Mouse (Mus musculus): ENCODE data around the gene Creb3l2. TPM values are rescaled to one million over a fixed set of nuclear protein-coding genes. Genes with fewer than 3 reads are reported as not detected.
A peak's percentile ranks its signal among the peaks of the same experiment; 100 is the strongest.

Gene Creb3l2
- 31.7 and 34.9 TPM in 2 replicates for polyA plus RNA-seq (2015; fragmentation: Nextera tagmentation; extraction: Ambion mirVana)

- Histone ChIP-seq H3K27ac (ENCODE audit: low read length) (peak within 1 kb of the TSS; percentile 95), H3K9me3 (ENCODE audit: low read length) (peaks cover 6% of the 10 kb centered on the region; the same call in 1 of the 2 replicates), H3K4me3 (ENCODE audit: low read length) (peak within 1 kb of the TSS; percentile 95), H3K9ac (replicated peaks; ENCODE audit: low read length) (peak within 1 kb of the TSS; percentile 96), H3K36me3 (ENCODE audit: insufficient read depth, low read length) (no peaks in the 10 kb centered on the region), H3K27me3 (ENCODE audit: insufficient read depth, low read length) (no peaks in the 10 kb centered on the region), H3K4me2 (replicated peaks; ENCODE audit: low read depth, low read length) (peak within 1 kb of the TSS; percentile 91), H3K4me1 (ENCODE audit: insufficient read depth, low read length) (peaks cover 34% of the 10 kb centered on the region)
- WGBS, result under 1% methylated on average over 33 of the region's 33 CpGs
- ATAC-seq (ENCODE audit: low FRiP score, low TSS enrichment), result peak; percentile 99
Observed at GRCm38 (mm10) chr6:37442041-37442667, at the start of gene Creb3l2. Gene Creb3l2 (minus strand): TSS chr6:37442146.

DNA sequence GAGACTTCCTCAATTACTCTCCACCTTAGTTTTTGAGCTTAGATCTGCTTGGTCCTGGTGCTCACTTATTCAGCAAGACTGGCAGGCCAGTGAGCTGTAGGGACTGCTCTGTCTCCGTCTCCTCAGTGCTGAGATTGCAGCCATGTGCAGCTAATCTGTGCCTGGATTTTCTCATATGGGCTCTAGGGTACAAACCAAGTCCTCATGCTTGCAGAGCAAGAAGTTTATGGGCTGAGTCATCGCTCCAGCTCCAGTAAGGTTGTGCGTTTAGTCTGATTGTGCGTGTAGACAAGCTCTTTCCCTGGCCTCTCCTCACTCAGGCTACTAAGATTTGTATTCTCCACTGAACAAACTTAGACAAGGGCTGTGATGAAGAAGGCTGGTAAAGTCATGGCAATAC is 44.6 kb upstream of the Creb3l2 start:
- no peak overlapping the region for H3K9ac ChIP-seq (replicated peaks; ENCODE audit: low read length)
- no peaks in the 10 kb centered on the region for H3K9me3 ChIP-seq (ENCODE audit: low read length)
- no peak overlapping the region for H3K4me3 ChIP-seq (ENCODE audit: low read length)
- no peaks in the 10 kb centered on the region for H3K27me3 ChIP-seq (ENCODE audit: insufficient read depth, low read length)
- no peaks in the 10 kb centered on the region for H3K4me1 ChIP-seq (ENCODE audit: insufficient read depth, low read length)
- no peak overlapping the region for H3K4me2 ChIP-seq (replicated peaks; ENCODE audit: low read depth, low read length)
- 76% methylated on average over 4 of the region's 4 CpGs for WGBS
- H3K27ac ChIP-seq (ENCODE audit: low read length), result no peak overlapping the region
- ATAC-seq (ENCODE audit: low FRiP score, low TSS enrichment), result no peak
- H3K36me3 ChIP-seq (ENCODE audit: insufficient read depth, low read length), result no peaks in the 10 kb centered on the region

DNA sequence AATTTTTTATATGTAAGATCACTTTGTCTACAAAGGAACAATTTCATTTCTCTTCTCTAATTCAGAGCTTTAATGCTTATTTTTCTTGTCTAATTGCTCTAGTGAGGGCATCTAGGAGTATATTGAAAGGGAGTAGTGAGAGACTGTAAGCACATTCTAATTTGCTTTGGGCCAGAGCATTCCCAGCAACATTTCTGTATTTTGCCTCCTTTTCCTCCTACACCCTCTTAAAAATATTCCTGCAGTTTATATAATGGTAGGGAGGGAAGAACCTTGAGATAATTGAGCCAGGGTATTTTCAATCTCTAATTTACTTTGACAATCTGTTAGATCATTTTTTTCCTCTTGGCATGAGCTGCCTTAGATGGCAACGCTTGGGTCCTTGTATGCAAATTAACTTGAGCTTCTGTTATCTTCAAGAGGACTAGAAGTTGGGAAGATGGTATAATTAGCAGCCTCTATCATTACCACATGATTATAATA is 42.7 kb upstream of the Creb3l2 start:
- H3K27ac ChIP-seq (ENCODE audit: low read length), result no peak overlapping the region
- H3K4me1 ChIP-seq (ENCODE audit: insufficient read depth, low read length), result no peaks in the 10 kb centered on the region
- H3K9ac ChIP-seq (replicated peaks; ENCODE audit: low read length), result no peak overlapping the region
- no peaks in the 10 kb centered on the region for H3K9me3 ChIP-seq (ENCODE audit: low read length)
- no peaks in the 10 kb centered on the region for H3K36me3 ChIP-seq (ENCODE audit: insufficient read depth, low read length)
- ATAC-seq (ENCODE audit: low FRiP score, low TSS enrichment), result no peak
- no peak overlapping the region for H3K4me2 ChIP-seq (replicated peaks; ENCODE audit: low read depth, low read length)
- no peaks in the 10 kb centered on the region for H3K27me3 ChIP-seq (ENCODE audit: insufficient read depth, low read length)
- H3K4me3 ChIP-seq (ENCODE audit: low read length), result no peak overlapping the region
- 63% methylated on average over 1 of the region's 1 CpGs for WGBS

GRCm38 (mm10) chr6:37483262-37483661 is 41.3 kb upstream of the Creb3l2 start:
- Histone ChIP-seq H3K9ac (replicated peaks; ENCODE audit: low read length) (no peak overlapping the region), H3K27ac (ENCODE audit: low read length) (no peak overlapping the region), H3K4me3 (ENCODE audit: low read length) (no peak overlapping the region), H3K9me3 (ENCODE audit: low read length) (no peaks in the 10 kb centered on the region), H3K4me2 (replicated peaks; ENCODE audit: low read depth, low read length) (no peak overlapping the region), H3K4me1 (ENCODE audit: insufficient read depth, low read length) (no peaks in the 10 kb centered on the region), H3K36me3 (ENCODE audit: insufficient read depth, low read length) (no peaks in the 10 kb centered on the region), H3K27me3 (ENCODE audit: insufficient read depth, low read length) (no peaks in the 10 kb centered on the region)
- 12% methylated on average over 5 of the region's 5 CpGs for WGBS
- no peak for ATAC-seq (ENCODE audit: low FRiP score, low TSS enrichment)

- H3K9me3 ChIP-seq (ENCODE audit: low read length), result no peaks in the 10 kb centered on the region
- ATAC-seq (ENCODE audit: low FRiP score, low TSS enrichment), result no peak
- H3K27me3 ChIP-seq (ENCODE audit: insufficient read depth, low read length), result no peaks in the 10 kb centered on the region
- no peaks in the 10 kb centered on the region for H3K36me3 ChIP-seq (ENCODE audit: insufficient read depth, low read length)
- no peaks in the 10 kb centered on the region for H3K4me1 ChIP-seq (ENCODE audit: insufficient read depth, low read length)
- H3K4me3 ChIP-seq (ENCODE audit: low read length), result no peak overlapping the region
- H3K4me2 ChIP-seq (replicated peaks; ENCODE audit: low read depth, low read length), result no peak overlapping the region
- WGBS, result 65% methylated on average over 3 of the region's 3 CpGs
- H3K9ac ChIP-seq (replicated peaks; ENCODE audit: low read length), result no peak overlapping the region
- no peak overlapping the region for H3K27ac ChIP-seq (ENCODE audit: low read length)
Observed at GRCm38 (mm10) chr6:37481147-37481546, 39.2 kb upstream of the Creb3l2 start.

DNA sequence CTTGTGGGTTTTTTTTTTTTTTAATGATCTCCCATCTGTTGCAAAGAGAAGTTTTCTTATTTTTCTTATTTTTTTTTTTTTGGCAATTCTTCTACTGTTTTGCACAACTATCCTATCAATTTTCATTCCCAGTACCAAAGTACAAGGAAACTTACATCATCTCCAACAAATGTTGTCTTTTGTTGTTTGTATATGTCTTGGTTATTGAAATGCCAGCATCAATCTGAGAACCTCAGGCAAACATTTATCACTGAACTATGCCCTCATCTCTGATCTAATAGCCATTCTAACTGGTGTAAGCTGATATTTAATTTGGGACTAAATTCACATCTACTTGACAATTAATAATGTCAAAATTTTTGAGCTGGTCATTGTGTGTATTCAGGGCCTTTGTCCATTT is 38.1 kb upstream of the Creb3l2 start:
- H3K27me3 ChIP-seq (ENCODE audit: insufficient read depth, low read length), result no peaks in the 10 kb centered on the region
- H3K9me3 ChIP-seq (ENCODE audit: low read length), result no peaks in the 10 kb centered on the region
- no peak overlapping the region for H3K27ac ChIP-seq (ENCODE audit: low read length)
- H3K36me3 ChIP-seq (ENCODE audit: insufficient read depth, low read length), result no peaks in the 10 kb centered on the region
- no peak overlapping the region for H3K4me3 ChIP-seq (ENCODE audit: low read length)
- H3K9ac ChIP-seq (replicated peaks; ENCODE audit: low read length), result no peak overlapping the region
- no peaks in the 10 kb centered on the region for H3K4me1 ChIP-seq (ENCODE audit: insufficient read depth, low read length)
- ATAC-seq (ENCODE audit: low FRiP score, low TSS enrichment), result no peak
- H3K4me2 ChIP-seq (replicated peaks; ENCODE audit: low read depth, low read length), result no peak overlapping the region

DNA sequence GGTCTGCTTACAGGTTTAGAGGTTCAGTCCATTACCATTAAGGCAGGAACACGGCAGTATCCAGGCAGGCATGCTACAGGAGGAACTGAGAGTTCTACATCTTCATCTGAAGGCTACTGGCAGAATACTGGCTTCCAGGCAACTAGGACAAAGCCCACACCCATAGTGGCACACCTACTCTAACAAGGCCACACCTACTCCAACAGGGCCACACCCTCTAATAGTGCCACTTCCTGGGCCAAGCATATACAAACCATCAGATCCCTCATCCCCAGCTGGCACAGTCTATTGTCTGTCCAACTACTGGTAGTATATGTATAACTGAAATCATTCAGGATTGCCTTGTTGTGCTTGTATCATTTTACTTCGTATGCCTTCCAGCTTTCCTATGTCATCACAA is 36.5 kb upstream of the Creb3l2 start:
- H3K27me3 ChIP-seq (ENCODE audit: insufficient read depth, low read length), result no peaks in the 10 kb centered on the region
- 86% methylated on average over 2 of the region's 2 CpGs for WGBS
- H3K4me2 ChIP-seq (replicated peaks; ENCODE audit: low read depth, low read length), result no peak overlapping the region
- no peaks in the 10 kb centered on the region for H3K36me3 ChIP-seq (ENCODE audit: insufficient read depth, low read length)
- 0 out of 2 replicates have a peak, but pooled peaks cover 2% of the 10 kb centered on the region for H3K9me3 ChIP-seq (ENCODE audit: low read length)
- H3K27ac ChIP-seq (ENCODE audit: low read length), result no peak overlapping the region
- H3K4me1 ChIP-seq (ENCODE audit: insufficient read depth, low read length), result no peaks in the 10 kb centered on the region
- H3K4me3 ChIP-seq (ENCODE audit: low read length), result no peak overlapping the region
- no peak overlapping the region for H3K9ac ChIP-seq (replicated peaks; ENCODE audit: low read length)
- no peak for ATAC-seq (ENCODE audit: low FRiP score, low TSS enrichment)

GRCm38 (mm10) chr6:37473674-37474342 is 31.9 kb upstream of the Creb3l2 start:
- H3K36me3 ChIP-seq (ENCODE audit: insufficient read depth, low read length), result no peaks in the 10 kb centered on the region
- WGBS, result 85% methylated on average over 4 of the region's 4 CpGs
- H3K9me3 ChIP-seq (ENCODE audit: low read length), result 0 out of 2 replicates have a peak, but pooled peaks cover 2% of the 10 kb centered on the region
- no peak overlapping the region for H3K9ac ChIP-seq (replicated peaks; ENCODE audit: low read length)
- no peaks in the 10 kb centered on the region for H3K27me3 ChIP-seq (ENCODE audit: insufficient read depth, low read length)
- H3K4me2 ChIP-seq (replicated peaks; ENCODE audit: low read depth, low read length), result no peak overlapping the region
- ATAC-seq (ENCODE audit: low FRiP score, low TSS enrichment), result no peak
- no peak overlapping the region for H3K27ac ChIP-seq (ENCODE audit: low read length)
- H3K4me1 ChIP-seq (ENCODE audit: insufficient read depth, low read length), result no peaks in the 10 kb centered on the region
- H3K4me3 ChIP-seq (ENCODE audit: low read length), result no peak overlapping the region

- 74% methylated on average over 4 of the region's 4 CpGs for WGBS
- ATAC-seq (ENCODE audit: low FRiP score, low TSS enrichment), result no peak
- Histone ChIP-seq H3K36me3 (ENCODE audit: insufficient read depth, low read length) (no peaks in the 10 kb centered on the region), H3K27ac (ENCODE audit: low read length) (no peak overlapping the region), H3K9ac (replicated peaks; ENCODE audit: low read length) (no peak overlapping the region), H3K27me3 (ENCODE audit: insufficient read depth, low read length) (no peaks in the 10 kb centered on the region), H3K9me3 (ENCODE audit: low read length) (peaks cover 6% of the 10 kb centered on the region; the same call in 1 of the 2 replicates), H3K4me3 (ENCODE audit: low read length) (no peak overlapping the region), H3K4me1 (ENCODE audit: insufficient read depth, low read length) (no peaks in the 10 kb centered on the region), H3K4me2 (replicated peaks; ENCODE audit: low read depth, low read length) (no peak overlapping the region)
Observed at GRCm38 (mm10) chr6:37470216-37470615, 28.3 kb upstream of the Creb3l2 start.

- no peaks in the 10 kb centered on the region for H3K36me3 ChIP-seq (ENCODE audit: insufficient read depth, low read length)
- no peak overlapping the region for H3K4me2 ChIP-seq (replicated peaks; ENCODE audit: low read depth, low read length)
- WGBS, result 60% methylated on average over 5 of the region's 5 CpGs
- no peak overlapping the region for H3K27ac ChIP-seq (ENCODE audit: low read length)
- no peaks in the 10 kb centered on the region for H3K27me3 ChIP-seq (ENCODE audit: insufficient read depth, low read length)
- no peak for ATAC-seq (ENCODE audit: low FRiP score, low TSS enrichment)
- H3K4me3 ChIP-seq (ENCODE audit: low read length), result no peak overlapping the region
- H3K9me3 ChIP-seq (ENCODE audit: low read length), result peaks cover 4% of the 10 kb centered on the region; the same call in 1 of the 2 replicates
- no peaks in the 10 kb centered on the region for H3K4me1 ChIP-seq (ENCODE audit: insufficient read depth, low read length)
- H3K9ac ChIP-seq (replicated peaks; ENCODE audit: low read length), result no peak overlapping the region
Observed at GRCm38 (mm10) chr6:37465847-37466246, 23.9 kb upstream of the Creb3l2 start.
